Mouse (Mus musculus): ENCODE data around the gene Unk.

GRCm38 (mm10) chr11:116100385-116100784 lies 70.3 kb downstream of the Unk start:
- no peak for TF ChIP-seq POLR2A (IDR thresholded peaks at IDR 0.05; ENCODE audit: borderline replicate concordance, insufficient read depth, low read length)
- no peak for TF ChIP-seq CTCF (IDR thresholded peaks at IDR 0.05; ENCODE audit: borderline replicate concordance, insufficient read depth, low read depth, low read length)

Data from cerebellum, adult 2 months (tissue).